Mouse (Mus musculus): ENCODE measurements at regions not wholly inside any gene's neighbourhood (a gene's known extent, or its start where the extent isn't known, plus 50 kb on each side); places are given as distances from the start of the nearest gene placed in this dataset.

DNA sequence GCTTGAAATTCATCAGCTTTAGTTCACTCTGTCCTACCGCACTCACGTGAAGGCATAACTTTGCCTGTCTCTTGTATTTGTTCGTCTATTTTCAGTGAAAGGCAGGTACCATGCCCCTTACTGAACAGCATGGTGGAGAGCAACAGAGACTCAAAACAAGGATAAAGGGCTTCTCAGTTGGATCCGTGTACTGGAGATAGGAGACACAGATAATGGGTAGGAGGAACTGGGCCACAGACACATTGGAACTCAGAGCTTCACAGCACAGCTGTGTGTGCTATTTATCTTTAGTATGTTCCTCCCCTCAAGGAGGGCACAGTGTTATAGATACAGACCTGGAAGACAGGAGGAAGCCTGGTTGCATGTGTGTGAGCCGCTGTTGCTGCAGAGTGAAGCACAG, 176.4 kb downstream of the Pten start:
- TF ChIP-seq ZNF384 (IDR thresholded peaks at IDR 0.05; ENCODE audit: low read depth, low read length) (no peak), MAFK (IDR thresholded peaks at IDR 0.05; ENCODE audit: insufficient read depth, low read depth, low read length) (no peak), CHD2 (IDR thresholded peaks at IDR 0.05; ENCODE audit: low read depth, low read length) (no peak), ZC3H11A (IDR thresholded peaks at IDR 0.05; ENCODE audit: borderline replicate concordance, low read depth, low read length) (no peak)

Measured in ES-E14 (cell line).